Mouse (Mus musculus) common myeloid progenitor, adult 5-6 weeks (primary cell): ENCODE data around the gene Dpm2. TPM values are rescaled to one million over a fixed set of nuclear protein-coding genes. Genes with fewer than 3 reads are reported as not detected.

Experiments used
- ATAC-seq: replicated peaks from 2 replicates; pipeline ENCODE4 v1.8.0; 2016; ENCODE audit warnings: low read depth, mild to moderate bottlenecking, moderate TSS enrichment, inconsistent platforms; ENCODE audit not compliant: poor library complexity, severe bottlenecking
- total RNA-seq: library from RNA; stranded (forward); fragments of 200-1000, 187-1606 nt; gene quantifications from 2 replicates; pipeline ENCODE4 v1.2.3, GENCODE M21; 2017

The Dpm2 gene
- total RNA-seq, 1 experiment from 2014 or later = 37.1 TPM

- peak; percentile 48 for ATAC-seq
These were observed 35.8 kb downstream of the Dpm2 start for GRCm38 (mm10) chr2:32606161-32607142.

- ATAC-seq = peak; percentile 19
These were observed 36.7 kb downstream of the Dpm2 start for GRCm38 (mm10) chr2:32607262-32607947.

GRCm38 (mm10) chr2:32608141-32608777, 37.6 kb downstream of the Dpm2 start:
- peak; percentile 72 for ATAC-seq

GRCm38 (mm10) chr2:32608778-32609435, 38.2 kb downstream of the Dpm2 start:
- ATAC-seq = no peak; the same call in none of the 2 replicates

- no peak for ATAC-seq
These were observed 40.1 kb downstream of the Dpm2 start for GRCm38 (mm10) chr2:32610610-32611229.

- no peak for ATAC-seq
These were observed 41.6 kb downstream of the Dpm2 start for GRCm38 (mm10) chr2:32612274-32612673.

- ATAC-seq = no peak
These were observed 46.5 kb downstream of the Dpm2 start for GRCm38 (mm10) chr2:32617109-32617508.

- no peak for ATAC-seq
These were observed 46.9 kb downstream of the Dpm2 start for GRCm38 (mm10) chr2:32617601-32618000.

GRCm38 (mm10) chr2:32618051-32618450, 47.4 kb downstream of the Dpm2 start:
- no peak for ATAC-seq

GRCm38 (mm10) chr2:32620682-32621516, 50.2 kb downstream of the Dpm2 start:
- ATAC-seq = peak; percentile 56

- peak; percentile 12; the same call in 1 of the 2 replicates for ATAC-seq
These were observed 50.8 kb downstream of the Dpm2 start, which contains the start of gene Ak1 for GRCm38 (mm10) chr2:32621517-32621859. Ak1 (plus strand) TSS chr2:32621758.

Other genes with a start within 250 kb of the Dpm2 start
- gene Ciz1, start 218.5 kb upstream of the Dpm2 start, total RNA-seq = 64.1 and 76.5 TPM in 2 replicates
- gene Dnm1, start 217.5 kb upstream of the Dpm2 start, total RNA-seq = not detected in 2 replicates
- gene 1110008P14Rik, start 188.9 kb upstream of the Dpm2 start, total RNA-seq = 2.1 and 6.5 TPM in 2 replicates
- gene Lcn2, start 182.6 kb upstream of the Dpm2 start, total RNA-seq = 17.2 and 22.0 TPM in 2 replicates
- gene Ptges2, start 175.0 kb upstream of the Dpm2 start, total RNA-seq = 7.1 and 8.6 TPM in 2 replicates
- gene Naif1, start 120.4 kb upstream of the Dpm2 start, total RNA-seq = 2.8 and 3.3 TPM in 2 replicates
- gene Slc25a25, start 119.4 kb upstream of the Dpm2 start, total RNA-seq = 7.9 and 12.7 TPM in 2 replicates
- gene Fam102a, start 35.5 kb upstream of the Dpm2 start, total RNA-seq = 3.6 and 3.9 TPM in 2 replicates
- not detected in 2 replicates for gene Pip5kl1, start 3.9 kb downstream of the Dpm2 start, total RNA-seq
- gene 9430097D07Rik, start 4.8 kb downstream of the Dpm2 start, total RNA-seq = not detected in 2 replicates
- 25.7 and 28.8 TPM in 2 replicates for gene St6galnac4, start 16.2 kb downstream of the Dpm2 start, total RNA-seq
- 12.7 and 22.9 TPM in 2 replicates for gene St6galnac6, start 28.9 kb downstream of the Dpm2 start, total RNA-seq
- 3.5 TPM in 2 replicates for gene Ak1, start 50.9 kb downstream of the Dpm2 start, total RNA-seq
- gene Eng, start 75.7 kb downstream of the Dpm2 start, total RNA-seq = 17.8 and 24.0 TPM in 2 replicates
- gene Fpgs, start 133.3 kb downstream of the Dpm2 start, total RNA-seq = 27.2 and 39.8 TPM in 2 replicates
- gene Cdk9, start 142.2 kb downstream of the Dpm2 start, total RNA-seq = 48.2 and 61.3 TPM in 2 replicates
- gene Sh2d3c, start 150.2 kb downstream of the Dpm2 start, total RNA-seq = 13.7 and 19.3 TPM in 2 replicates
- gene 6330409D20Rik, start 170.2 kb downstream of the Dpm2 start, total RNA-seq = not detected in 2 replicates
- gene Tor2a, start 186.4 kb downstream of the Dpm2 start, total RNA-seq = 19.2 and 19.9 TPM in 2 replicates
- not detected in 2 replicates for gene Ttc16, start 204.8 kb downstream of the Dpm2 start, total RNA-seq
- gene Ptrh1, start 204.9 kb downstream of the Dpm2 start, total RNA-seq = 1.3 and 4.0 TPM in 2 replicates
- not detected in 2 replicates for gene Cfap157, start 213.6 kb downstream of the Dpm2 start, total RNA-seq